Mouse (Mus musculus) right cerebral cortex, postnatal 25 days (tissue): ENCODE results near the gene Lurap1l.
"Not testable (repeated sequence)": the region's sequence is repeated elsewhere in the genome, so short reads cannot be mapped to it uniquely, and the experiment has no call there.

Experiments used
- DNase-seq: peaks from one replicate; pipeline ENCODE4 v3.0.0; 2022

Gene Lurap1l

DNA sequence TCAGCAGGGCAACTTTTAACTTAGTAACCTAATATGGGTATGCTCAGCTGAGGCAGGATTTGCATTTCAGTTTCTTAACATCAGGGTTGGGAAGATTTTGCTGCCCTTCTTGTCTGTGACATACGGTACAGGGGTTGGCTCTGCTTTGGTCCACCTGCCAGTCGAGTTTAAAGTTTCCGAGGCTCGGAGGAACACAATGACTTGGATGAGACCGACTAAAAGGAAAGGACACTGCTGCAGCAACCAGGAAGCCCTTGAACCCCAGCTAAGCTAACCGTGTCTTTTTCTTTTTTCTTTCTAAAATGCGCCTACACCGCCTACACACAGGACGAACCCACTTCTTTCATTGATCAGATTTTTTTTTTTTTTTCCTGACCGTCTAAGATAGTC, at the start of gene Lurap1l:
Gene Lurap1l (plus strand): TSS at position 166 of the 390 bp plus-strand sequence.
- peak; percentile 45 for DNase-seq

DNA sequence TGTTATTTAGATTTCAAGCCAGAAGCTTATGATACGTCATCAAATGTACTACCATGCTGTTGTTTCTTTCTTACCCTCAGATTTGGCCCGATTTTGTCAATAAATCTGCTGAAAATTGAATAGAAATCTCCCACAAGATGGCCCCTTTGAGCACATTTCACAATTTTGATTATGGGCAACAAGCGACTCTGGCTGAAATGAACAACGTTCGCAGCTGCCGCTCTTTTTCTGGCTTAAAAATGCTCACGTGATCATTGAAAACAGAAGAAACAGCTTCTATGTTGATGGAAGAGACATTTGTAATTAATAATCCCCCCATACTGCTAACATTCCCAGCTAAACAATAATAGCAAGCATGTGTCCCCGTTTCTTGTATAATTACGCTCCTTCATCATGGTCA, 47.5 kb upstream of the Lurap1l start:
- no peak for DNase-seq

DNA sequence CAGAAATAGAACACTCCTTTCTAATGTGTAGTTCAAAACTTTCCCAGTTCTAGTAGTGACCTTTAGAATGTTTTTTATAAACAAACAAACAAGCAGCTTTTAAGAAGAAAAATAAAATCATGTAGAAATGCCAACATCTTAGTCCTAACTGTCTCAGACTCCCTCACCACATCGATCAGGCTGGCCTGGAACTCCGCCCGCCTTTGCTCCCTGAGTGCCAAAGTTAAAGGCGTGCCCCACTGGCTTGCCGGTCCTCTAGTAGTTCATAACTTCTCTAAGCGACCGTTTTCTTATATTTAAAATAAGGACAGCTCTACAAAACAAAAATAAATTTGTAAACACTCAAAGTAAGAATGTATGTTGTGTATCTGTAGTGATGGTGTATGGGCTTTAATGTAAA, 46.5 kb upstream of the Lurap1l start:
- no peak for DNase-seq

DNA sequence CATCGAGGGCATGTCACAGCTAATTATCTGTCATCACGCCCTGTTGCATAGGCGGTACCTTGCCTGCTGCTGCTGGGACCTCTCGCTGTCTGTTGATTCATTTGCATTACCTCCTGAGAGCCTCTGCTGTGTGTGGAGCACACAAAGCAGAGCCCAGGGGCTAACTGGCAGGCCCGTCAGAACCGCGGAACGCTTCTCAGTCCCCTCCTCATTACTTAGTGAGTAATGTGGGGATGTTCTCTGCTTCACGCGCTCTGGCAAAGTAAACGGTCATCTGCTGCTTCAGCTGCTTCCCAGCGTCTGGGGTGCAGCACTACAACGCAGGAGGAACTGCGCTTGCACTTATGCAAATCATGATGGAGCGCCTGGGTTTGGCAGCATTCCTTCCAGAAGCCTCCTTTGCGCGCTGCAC, 45.9 kb upstream of the Lurap1l start:
- DNase-seq = peak; percentile 77

DNA sequence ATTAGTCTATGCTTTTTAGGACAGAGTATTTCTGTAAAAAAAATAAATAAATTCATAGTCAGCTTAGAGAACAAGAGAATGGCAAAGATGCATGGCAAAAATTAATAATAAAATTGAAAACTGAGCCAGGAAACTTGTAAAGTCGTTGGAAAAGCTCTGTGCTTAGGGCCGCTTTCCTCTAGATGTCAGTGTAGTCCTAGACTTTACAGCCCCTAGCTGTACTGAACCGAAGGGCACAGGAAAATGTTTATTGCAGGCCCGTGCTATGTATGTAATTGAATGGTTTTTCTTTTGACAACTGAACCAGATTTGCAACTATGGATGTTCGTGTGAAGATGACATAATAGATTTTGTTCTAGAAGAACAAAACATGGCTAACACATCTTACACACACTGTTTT, 44.4 kb upstream of the Lurap1l start:
- DNase-seq = no peak

DNA sequence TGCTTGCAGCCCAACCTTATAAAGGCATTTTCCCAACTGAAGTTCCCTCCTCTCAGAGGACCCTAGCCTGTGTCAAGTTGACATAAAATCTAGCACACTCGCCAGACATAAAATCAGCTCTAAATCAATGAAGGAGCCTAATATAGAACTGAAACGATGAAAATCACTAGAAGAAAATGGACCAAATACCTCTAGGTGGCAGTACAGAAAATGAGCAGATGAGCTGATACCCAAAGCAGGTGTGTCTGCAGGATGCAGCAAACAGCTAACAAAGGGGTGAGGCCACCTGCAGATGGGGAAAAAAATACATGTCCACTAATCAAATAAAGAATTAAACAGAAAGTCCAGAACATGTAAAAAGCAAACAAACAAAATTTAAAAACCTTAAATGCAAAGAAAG, 40.8 kb upstream of the Lurap1l start:
- no peak for DNase-seq

DNA sequence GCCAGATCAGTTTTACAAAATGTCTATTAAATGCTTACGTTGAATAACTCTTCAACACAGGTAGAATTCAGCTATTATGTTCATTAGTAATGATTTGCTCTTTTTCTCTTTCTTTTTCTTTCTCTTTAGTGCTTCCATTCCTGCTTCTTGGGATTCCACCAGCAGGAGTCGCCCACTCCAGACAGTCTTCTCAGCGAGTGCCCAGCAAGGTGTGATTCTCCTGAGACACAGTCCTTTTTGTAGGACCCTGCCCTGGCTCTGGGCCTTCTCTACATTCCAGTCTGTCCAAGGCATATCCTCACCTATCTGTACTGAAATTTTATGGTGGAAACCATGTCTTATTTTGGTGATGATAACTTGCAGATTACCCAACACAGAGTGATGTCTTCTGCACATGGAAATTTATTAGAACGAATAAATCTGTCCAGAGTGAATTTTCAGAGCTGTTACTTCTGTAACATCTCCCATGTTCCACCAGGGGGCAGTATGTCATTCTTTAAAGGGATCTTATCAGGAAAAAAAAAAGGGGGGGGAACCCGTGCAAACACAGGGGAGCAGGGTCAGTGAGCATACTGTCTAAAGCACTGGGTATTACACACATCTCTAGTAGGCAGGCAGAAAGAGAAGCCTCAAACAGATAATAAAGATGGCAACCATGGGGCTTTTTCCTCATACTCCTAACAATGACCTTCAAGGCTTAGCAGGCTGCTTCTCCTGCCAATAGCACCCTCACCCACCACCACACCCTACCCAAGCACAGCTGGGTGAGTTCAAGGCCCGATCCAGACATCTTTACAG, 37.4 kb upstream of the Lurap1l start:
- DNase-seq = no peak

DNA sequence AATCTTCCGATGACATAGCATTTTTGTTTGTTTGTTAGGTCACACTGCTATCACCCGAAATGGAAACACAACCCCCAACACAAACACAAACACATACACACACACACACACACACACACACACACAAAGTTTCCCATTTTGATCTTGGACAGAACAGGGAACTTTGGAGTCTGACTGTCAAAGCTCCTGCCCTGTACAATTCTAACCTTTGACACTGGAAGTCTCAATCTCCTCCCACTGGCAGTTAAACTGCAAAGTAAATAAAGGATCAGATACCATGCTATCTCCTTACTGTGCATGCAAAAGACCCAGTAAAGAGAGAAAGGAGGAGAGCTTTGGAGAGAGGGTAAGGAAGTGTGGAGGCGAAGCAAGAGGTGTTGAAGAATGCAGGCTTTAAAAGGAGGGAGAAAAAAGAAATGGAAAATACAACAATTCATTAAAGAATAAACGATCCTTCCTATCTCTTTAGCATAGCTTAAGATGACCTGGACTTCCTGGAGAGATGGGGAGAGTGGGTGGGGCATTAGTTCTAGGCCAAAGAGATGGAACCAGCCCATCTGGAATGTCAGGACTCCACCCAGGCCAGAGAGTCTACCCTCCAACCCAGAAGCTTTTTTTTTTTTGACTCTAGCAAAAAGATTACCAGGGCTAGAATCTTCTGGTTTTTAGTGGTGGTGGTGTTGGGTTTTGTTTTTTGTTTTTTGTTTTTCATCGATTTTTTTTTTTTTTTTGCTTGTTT, 36.2 kb upstream of the Lurap1l start:
- DNase-seq = no peak

DNA sequence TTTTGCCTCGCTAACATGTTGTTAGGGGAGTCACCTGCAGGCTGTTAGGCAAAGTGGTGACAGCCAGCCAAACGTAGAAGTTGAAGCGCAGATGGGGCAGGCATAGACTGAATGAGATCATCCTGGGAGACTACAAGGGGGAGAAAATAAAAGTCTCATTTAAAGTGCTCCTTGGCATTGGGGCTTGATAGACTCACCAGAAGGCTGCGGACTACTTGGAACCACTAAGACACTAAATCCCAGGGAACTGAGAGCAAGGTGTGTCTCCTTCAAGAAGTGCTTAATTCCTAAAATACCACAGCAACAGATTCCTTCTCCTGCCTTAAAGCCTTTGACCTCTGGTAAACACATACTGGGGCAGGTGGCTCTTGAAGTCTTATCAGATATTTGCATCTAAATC, 35.4 kb upstream of the Lurap1l start:
- DNase-seq = no peak

DNA sequence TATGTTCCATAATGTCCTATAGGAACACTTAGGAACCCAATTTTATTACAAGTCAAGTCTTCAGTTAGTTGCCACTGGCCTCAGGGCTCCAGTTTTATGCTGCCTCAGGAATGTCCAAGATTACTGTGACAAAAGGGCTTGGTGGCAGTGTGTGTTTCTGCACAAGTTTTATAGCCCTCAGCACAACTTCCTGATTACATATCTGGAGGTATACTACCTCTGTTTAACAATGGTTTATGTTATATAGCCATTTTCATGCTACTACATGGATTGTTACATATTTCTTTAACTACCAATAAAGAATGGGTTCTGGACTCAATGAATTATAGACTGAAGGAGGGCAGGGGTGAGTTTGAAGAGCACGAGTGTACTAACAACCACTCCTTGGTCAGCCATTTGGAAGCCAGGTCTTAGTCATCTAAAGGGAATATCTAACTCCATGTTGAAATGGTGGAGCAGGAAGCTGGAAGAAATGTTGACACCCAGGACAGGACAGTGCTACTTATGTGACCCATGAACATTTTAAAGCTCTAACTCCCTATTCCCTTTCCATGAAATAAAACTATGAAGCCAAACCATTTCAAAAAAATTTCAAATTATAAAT, 28.3 kb upstream of the Lurap1l start:
- no peak for DNase-seq

DNA sequence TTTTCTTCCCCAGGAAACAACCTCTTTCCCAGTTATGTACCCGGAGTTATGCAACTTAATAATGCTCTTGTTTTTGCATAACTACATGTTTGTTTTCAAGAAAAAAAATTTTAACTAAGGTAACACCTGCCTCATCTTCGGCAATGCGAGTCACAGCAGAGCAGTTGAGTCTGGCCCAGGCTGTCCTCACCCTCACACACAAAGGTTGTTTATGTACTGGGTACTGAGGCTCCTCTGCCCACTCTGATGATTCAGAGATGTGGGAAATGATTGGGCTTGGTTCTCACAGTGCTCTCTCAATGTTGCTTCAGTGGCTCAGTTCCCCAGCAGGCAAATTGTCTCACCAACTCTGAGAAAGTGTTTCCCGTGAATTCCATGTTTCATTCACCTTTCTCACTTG, 23.8 kb upstream of the Lurap1l start:
- no peak for DNase-seq

DNA sequence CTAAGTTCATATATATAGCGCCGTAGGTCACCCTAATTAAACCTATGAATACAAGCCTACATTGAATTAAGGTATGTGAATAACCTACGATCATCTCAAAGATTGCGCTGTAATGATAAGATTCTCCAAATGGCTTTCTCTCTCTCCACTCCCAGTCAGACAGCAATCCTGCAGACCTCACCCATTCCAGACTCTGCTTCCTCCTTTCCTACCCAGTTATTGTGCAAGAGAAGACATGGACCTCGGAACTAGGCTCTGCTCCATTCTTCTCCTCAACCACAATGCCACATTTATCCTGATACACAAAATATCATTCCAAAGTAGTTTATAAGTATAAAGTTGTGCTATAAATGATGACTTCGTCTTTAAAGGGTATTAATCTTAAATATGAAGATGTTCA, 19.4 kb upstream of the Lurap1l start:
- DNase-seq = no peak

DNA sequence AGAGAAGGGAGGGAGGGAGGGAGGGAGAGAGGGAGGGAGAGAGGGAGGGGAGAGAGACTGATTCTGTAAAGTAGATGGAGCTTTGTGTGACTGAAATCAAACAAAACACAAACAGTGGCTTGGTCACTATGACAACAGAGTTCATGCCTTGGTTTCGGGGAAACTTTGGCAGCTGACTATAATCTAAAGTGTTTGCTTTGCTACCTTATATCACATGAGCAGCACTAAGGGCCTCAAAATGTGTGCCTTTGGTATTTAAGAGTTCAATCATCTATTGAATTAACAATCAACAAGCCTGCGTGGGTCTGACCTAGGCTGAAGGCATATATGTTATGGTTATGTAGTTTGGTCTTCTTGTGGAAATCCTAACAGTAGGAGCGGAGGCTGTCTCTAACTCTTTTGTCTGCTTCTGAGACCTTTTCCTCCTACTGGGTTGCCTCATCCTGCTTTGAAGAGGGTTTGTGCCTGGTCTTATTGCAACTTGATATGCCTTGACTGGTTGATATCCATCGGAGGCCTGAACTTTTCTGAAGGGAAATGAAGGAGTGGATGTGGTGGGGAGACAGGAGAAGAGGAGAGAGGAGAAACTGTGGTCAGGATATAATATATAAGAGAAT, 15.1 kb upstream of the Lurap1l start:
- DNase-seq = no peak

DNA sequence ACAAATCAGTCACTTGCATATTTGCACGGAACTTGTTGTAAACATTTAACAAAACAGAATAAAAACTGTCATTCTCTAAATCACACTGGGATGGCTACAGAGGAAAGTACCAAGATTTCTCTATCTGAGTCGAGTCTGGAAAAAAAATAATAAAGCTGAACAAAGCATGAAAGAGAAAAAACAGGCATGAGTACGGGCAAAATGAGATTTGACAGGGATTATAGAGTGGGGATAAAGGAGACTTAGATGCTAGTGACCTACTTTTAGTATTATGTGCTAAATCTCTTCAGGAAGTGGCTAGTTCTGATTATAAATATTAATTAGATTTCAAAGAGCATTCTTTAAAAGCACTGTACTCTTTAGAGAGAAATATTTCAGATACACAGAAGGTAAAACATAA, 3.7 kb upstream of the Lurap1l start:
- no peak for DNase-seq

DNA sequence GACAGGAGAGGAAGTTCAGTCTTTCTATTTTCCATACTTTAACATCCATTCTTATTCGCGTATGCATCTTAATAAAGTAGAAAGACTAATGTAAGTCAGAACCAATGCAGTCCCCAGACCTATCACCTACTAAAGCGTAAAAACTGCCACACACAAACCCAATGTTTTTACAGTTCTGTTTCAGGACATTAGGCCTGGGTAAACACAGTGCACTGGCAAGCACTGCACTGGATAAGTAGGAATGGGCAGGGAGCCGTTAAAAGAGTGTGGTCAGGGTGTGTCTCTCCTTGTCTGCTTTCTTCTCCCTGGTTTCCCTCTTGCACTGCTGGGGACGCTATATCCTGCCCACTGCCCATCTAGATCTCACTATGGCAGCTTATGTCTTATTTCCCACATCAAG, 2.5 kb upstream of the Lurap1l start:
- DNase-seq = no peak

DNA sequence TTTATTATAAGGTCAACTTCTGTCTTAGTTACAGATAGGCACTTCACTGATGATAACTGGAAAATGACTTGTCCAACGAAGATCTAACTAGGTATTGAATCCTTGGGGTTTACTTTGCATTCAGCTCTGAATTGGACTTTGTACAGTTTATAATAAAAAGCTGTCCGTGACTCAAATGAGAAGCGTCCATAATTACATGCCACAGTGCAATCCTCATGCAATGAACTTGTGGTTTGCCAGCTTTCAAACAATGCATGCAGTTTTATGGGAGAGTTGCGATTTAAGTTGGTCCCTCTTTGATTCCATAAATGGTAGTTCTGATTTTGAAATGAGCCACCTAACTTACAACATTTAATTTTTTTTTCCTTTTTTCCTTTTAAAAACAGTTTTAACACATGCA, 1.5 kb upstream of the Lurap1l start:
- DNase-seq = no peak

DNA sequence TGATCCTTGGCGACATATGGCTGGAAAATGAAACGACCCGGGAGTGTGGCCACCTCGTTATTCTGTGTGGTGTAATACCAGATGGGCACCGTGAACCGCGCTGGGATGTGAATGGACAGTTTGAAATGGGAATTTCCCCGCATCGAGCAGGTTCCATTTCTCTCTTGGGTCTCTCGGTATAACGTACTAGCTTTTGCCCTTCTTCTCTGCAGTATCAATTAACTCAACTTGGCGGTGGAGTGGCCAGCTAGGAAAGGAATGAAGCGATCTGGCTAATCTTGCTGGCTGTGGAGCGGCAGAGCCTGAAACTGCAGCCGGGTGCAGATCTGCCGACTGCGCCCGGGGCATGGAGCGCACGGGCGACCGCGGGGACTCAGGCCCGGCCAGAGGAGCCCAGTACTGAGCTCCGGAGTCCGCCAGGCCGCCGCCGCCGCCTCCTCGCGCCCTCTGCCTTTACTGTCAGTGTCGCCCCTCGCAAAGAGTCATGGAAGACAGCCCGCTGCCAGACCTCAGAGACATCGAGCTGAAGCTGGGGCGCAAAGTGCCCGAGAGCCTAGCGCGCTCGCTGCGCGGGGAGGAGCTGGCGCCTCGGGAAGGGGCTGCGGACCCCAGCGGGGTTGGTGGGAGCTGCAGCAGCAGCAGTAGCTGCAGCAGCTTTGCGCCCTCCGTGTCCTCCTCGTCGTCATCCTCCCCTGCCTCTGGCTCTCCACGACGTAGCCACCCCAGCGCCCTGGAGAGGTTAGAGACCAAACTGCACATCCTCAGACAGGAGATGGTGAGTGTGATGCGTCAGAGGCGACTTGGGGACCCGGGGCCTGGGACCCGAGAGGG, 640 bp downstream of the Lurap1l start:
- DNase-seq = peak; percentile 71

DNA sequence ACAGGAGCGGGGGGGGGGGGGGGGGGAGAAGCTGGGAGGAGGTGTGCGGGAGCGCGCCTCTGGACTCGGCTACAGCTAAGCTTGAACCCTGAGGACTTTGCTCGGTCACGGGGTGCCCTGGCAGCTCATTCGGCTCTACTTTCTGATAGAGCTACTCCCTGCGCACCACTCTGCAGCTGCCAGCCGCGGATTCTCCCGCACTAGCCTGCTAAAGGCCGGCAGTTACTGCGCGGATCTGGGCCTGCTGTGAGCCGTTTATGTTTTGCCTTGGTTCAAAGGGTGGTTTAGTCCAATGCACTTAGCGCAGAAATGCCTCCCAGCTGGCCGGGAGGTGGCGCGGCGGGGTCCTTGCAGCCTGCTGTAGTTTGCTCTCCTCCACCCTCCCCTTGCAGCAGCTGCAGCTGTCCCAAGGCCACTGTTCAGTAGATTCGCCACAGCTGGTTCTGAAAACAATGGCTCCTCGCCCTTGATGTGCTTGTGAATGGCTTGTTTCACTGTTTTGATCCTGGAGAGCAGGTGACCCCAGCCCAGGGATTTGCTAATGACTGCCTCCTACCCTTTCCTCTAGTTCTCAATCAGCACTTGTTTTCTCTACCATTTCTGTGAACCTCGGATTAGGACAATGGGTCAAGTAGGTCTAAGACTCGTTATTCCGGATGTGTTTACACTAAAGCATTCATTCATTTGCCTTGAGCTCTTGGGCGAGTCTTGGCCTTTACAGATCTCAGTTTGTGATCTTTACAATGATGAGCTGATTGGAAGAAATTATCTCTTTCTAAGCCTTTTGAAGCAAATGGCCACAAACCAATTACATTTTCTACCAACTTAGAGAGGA, 1.5 kb downstream of the Lurap1l start:
- DNase-seq = peak; percentile 78

DNA sequence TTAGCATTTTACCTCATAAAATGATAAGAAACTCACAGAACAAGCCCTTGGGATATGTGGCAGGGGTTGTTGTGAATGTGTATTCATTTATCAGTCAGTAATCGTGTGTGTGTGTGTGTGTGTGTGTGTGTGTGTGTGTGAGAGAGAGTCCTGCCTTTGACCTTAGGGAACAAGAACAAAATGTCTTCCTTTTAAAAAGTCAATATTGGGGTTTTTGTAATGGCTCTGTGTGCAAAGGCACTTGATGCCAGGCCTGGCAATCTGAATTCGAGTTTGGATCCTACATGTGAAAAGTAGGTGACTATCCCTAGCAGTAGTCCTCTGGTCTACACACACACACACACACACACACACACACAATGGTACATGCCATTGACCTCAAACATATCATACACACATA, 4.8 kb downstream of the Lurap1l start:
- DNase-seq = no peak

DNA sequence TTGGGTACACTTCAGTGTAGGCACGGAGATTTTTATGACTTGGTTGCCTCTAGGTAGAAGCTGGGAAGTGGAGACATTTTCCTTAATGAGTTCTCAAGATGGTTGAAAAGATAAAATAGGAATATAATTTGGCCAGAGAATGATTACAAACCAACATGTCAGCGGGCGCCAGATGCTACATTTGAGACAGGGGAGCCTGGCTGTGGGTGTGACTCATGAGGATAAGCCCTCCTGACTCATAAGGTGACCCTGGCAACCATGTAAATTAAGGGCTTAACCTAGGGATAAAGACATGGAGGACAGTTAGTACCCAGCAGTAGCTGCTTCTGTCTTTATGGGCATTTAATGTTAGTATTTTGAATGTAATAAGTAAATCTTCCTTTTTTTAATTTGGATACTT, 6.2 kb downstream of the Lurap1l start:
- DNase-seq = no peak

DNA sequence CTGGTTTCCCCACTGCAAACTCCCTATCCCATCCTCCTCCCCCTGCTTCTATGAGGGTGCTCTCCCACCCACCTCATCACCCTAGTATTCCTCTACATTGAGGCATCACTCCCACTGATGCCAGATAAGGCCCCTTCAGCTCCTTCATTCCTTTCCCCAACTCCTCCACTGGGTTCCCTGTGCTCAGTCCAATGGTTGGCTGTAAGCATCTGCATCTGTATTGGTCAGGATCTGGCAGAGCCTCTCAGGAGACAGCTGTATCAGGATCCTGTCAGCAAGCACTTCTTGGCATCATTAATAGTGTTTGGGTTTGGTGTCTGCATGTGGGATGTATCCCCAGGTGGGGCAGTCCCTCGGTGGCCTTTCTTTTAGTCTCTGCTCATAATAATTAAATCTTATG, 6.7 kb downstream of the Lurap1l start:
- DNase-seq = not testable (repeated sequence)

DNA sequence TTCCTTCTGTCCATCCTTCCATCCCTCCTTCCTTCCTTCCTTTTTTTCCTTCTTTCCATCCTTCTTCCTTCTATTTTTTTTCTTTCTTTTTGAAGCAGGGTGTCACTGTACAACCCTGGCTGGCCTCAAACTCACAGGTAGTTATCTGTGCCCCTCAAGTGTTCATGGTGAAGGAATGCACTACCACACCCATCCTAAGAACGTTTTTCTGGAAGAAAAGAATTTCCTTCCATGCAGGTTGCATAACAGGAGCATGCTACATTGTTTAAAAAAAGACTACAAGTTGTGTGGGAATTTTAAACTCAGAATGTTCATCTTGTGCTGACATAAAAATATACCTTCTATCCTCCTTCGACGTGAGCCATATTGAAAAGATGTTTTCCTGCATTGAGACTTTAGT, 7.4 kb downstream of the Lurap1l start:
- DNase-seq = no peak
